Mouse (Mus musculus) lung, embryonic 16.5 days (tissue): ENCODE measurements around the gene P2ry6. TPM values are rescaled to one million over a fixed set of nuclear protein-coding genes. Genes with fewer than 3 reads are reported as not detected.

Source experiments
- ATAC-seq: fragments of 200-750 bp; cut with Nextera tagmentation; 2 replicates; pipeline ENCODE4 v1.8.0; 2017; ENCODE audit warnings: low read depth, mild to moderate bottlenecking, moderate library complexity
- H3K27ac ChIP-seq: fragments of 300-500 bp; sonication (generic); 2 replicates; pipeline ENCODE4 v1.5.1; 2014; ENCODE audit warnings: mild to moderate bottlenecking, control low read depth, low read length
- H3K27me3 ChIP-seq: fragments of 300-500 bp; sonication (generic); 2 replicates; pipeline ENCODE4 v1.6.1; 2014; ENCODE audit warnings: low read depth, low read length, mixed read lengths; ENCODE audit not compliant: control insufficient read depth, insufficient read depth
- H3K36me3 ChIP-seq: fragments of 300-500 bp; sonication (generic); 2 replicates; pipeline ENCODE4 v1.6.1; 2014; ENCODE audit warnings: low read length; ENCODE audit not compliant: control insufficient read depth, insufficient read depth
- H3K4me1 ChIP-seq: fragments of 300-500 bp; sonication (generic); replicated peaks from 2 replicates; pipeline ENCODE4 v1.6.1; 2014; ENCODE audit warnings: low read length, mixed read lengths; ENCODE audit not compliant: control insufficient read depth, insufficient read depth
- H3K4me2 ChIP-seq: fragments of 300-500 bp; sonication (generic); 2 replicates; pipeline ENCODE4 v1.6.1; 2014; ENCODE audit warnings: low read depth, low read length, control low read depth
- H3K4me3 ChIP-seq: fragments of 300-500 bp; sonication (generic); 2 replicates; pipeline ENCODE4 v1.5.1; 2014; ENCODE audit warnings: mild to moderate bottlenecking, low read length, control low read depth
- H3K9ac ChIP-seq: fragments of 300-500 bp; sonication (generic); 2 replicates; pipeline ENCODE4 v1.6.1; 2014; ENCODE audit warnings: low read length, control low read depth
- H3K9me3 ChIP-seq: fragments of 300-500 bp; sonication (generic); 2 replicates; pipeline ENCODE4 v1.6.1; 2016; ENCODE audit warnings: low read length; ENCODE audit not compliant: control insufficient read depth
- WGBS: fragments of 180-500 bp; shearing (Covaris S2); extraction: QIAGEN DNeasy Blood & Tissue Kit; methylation state at CpG from one replicate; pipeline ENCODE4 v1.1.7; 2014; 5-methylcytosine and 5-hydroxymethylcytosine counted together
- polyA plus RNA-seq: library from polyadenylated mRNA; unstranded; fragments of >200 nt; fragmentation: Nextera tagmentation; extraction: Ambion mirVana; gene quantifications from 2 replicates; pipeline ENCODE4 v1.2.1, GENCODE M21; 2015

The P2ry6 gene
- polyA plus RNA-seq, 1 experiment from 2014 or later, result 10.1 TPM

DNA sequence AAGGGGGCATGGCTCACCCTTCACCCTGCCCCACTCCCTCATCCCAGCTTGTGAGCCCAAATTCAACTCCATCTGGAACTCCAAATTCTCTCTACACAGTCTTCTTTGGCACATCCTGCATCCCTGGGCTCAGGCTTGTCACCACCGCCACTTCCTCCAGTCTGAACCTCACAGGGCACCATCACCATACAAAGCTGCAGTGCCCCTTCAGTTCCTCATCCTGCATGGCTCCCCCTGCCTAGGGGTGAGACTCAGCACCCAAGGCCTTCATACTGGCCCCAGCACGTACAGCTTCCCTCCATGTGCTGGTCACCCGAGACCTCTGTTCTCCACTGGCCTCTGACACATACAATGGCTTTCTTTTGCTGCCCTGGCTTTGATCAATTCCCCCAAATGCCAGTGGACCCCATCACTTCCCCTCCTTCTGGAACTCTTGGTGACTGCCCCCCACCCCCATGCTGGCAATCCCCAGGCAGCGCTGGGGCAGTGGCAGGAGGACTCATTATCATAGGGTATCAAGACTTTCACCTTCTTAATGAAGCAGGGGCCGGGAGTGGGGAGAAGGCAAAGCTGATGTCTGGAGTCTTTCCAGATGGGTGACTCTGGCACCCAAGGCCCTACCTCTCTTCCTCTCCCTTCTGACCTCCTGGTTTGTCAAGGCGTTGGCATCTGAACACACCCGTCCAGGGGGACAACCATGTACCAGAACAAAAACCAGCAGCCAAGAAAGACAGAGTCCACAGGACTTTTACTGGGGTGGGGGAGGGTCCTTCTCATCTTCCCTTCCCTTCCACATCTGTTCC is 55.2 kb downstream of the P2ry6 start:
- H3K4me1 ChIP-seq, result peaks cover 79% of the 10 kb centered on the region

DNA sequence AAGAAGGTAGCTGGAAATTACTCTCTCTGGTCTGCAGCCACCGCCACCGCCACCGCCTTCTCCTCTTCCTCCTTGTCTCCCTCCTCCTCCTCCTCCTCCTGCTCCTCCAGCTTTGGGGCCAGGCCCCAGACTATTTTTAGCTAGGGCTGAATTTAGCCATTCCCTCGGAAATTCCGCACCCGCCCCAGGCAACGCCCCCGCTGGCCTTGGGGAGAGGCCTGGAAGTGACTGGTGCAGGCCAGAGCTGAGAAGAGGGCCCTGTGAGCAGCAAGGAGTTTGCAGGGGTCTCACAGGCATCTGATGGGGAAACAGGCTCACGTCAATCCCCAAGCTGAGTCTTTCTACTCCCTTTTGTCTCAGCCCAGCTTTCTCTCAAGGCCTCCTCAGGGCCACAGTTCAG is 56.3 kb downstream of the P2ry6 start:
- H3K4me3 ChIP-seq, result no peak overlapping the region

More for the DNA sequence above, 55.2 kb downstream of the P2ry6 start:
- Histone ChIP-seq H3K9me3 (no peaks in the 10 kb centered on the region), H3K4me2 (peak overlapping the region; percentile 9; the same call in 1 of the 2 replicates), H3K36me3 (peaks cover 24% of the 10 kb centered on the region), H3K27ac (peak overlapping the region; percentile 91), H3K27me3 (no peaks in the 10 kb centered on the region), H3K9ac (0 out of 2 replicates have a peak overlapping the region, but pooled peaks have one; percentile 14), H3K4me3 (no peak overlapping the region)
- WGBS, result 30% methylated on average over 7 of the region's 7 CpGs
- ATAC-seq, result no peak

DNA sequence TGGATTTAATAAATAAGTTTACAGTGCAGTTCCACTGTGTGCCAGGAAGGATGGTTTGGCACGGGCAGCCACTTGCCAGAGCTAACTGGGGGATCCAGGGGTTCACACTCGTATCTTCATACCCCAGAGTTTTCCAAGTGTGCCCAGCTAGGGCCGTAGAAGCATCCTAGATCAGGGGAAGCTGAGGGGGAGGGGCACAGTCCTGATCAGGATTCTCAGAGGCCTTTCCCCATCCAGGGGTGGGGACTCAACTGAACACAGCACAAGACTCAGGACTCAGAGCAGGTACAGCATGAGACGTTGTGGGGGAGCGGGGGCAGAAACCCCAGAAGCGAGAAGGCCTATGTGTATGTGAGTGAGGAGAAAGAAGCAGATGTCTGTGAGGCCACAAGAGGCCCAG is 56.7 kb downstream of the P2ry6 start:
- H3K4me3 ChIP-seq, result no peak overlapping the region
- H3K36me3 ChIP-seq, result peaks cover 24% of the 10 kb centered on the region
- H3K9me3 ChIP-seq, result no peaks in the 10 kb centered on the region
- H3K9ac ChIP-seq, result peak overlapping the region; percentile 16
- 47% methylated on average over 6 of the region's 6 CpGs for WGBS
- peaks cover 72% of the 10 kb centered on the region for H3K4me1 ChIP-seq
- ATAC-seq, result peak; percentile 3; the same call in 1 of the 2 replicates
- peak overlapping the region; percentile 40; the same call in 1 of the 2 replicates for H3K4me2 ChIP-seq
- no peaks in the 10 kb centered on the region for H3K27me3 ChIP-seq
- peak overlapping the region; percentile 91 for H3K27ac ChIP-seq

More for the DNA sequence above, 56.3 kb downstream of the P2ry6 start:
- ATAC-seq, result peak; percentile 60
- Histone ChIP-seq H3K9me3 (no peaks in the 10 kb centered on the region), H3K4me2 (peak overlapping the region; percentile 40), H3K36me3 (peaks cover 24% of the 10 kb centered on the region), H3K27ac (peak overlapping the region; percentile 91), H3K4me1 (peaks cover 75% of the 10 kb centered on the region), H3K9ac (peak overlapping the region; percentile 16), H3K27me3 (no peaks in the 10 kb centered on the region)
- 14% methylated on average over 9 of the region's 9 CpGs for WGBS

DNA sequence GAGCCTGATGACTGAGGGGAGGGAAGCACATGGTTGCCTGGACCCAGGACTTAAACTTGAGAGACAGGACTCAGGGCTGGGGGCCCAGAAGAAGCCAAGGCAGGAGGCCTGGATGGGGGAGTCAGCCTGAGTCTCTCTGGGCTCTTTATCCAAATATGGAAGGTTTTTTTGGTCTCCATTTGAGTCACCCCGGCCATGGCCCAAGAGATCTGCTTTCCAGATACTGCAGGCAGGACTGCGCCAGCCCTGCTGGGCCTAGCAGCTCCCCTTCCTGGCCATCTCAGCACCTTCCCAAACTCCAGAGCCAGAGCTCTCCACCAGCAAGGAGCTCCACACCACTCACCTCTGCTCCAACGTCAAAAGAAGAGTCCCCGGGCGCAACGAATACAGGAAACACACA is 57.9 kb downstream of the P2ry6 start:
- no peaks in the 10 kb centered on the region for H3K27me3 ChIP-seq
- peaks cover 19% of the 10 kb centered on the region for H3K36me3 ChIP-seq
- H3K9ac ChIP-seq, result no peak overlapping the region
- no peak overlapping the region for H3K4me2 ChIP-seq
- WGBS, result 63% methylated on average over 6 of the region's 6 CpGs
- H3K27ac ChIP-seq, result no peak overlapping the region
- no peaks in the 10 kb centered on the region for H3K9me3 ChIP-seq
- no peak overlapping the region for H3K4me3 ChIP-seq
- peaks cover 74% of the 10 kb centered on the region for H3K4me1 ChIP-seq
- ATAC-seq, result no peak

DNA sequence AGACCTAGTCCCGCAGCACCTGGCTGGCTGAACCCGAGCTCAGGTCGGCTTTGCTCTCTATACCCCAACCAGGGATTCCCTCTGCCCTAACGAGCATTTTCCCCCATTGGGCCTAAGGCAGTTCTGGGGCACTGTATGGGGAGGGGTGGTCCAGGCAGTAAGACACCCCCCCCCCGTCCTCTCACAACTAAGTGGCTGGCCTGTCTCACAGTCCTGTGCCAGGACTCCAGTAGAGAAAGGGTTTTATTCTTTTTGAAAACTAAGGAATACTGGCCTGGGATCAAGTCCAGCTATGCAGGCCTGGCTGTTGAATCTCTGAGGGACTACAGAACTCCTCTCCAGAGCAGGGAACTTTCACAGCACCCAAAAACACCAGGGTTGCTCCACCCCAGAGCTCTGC is 59.2 kb downstream of the P2ry6 start:
- H3K4me2 ChIP-seq, result no peak overlapping the region
- no peak overlapping the region for H3K27ac ChIP-seq
- H3K27me3 ChIP-seq, result no peaks in the 10 kb centered on the region
- H3K4me3 ChIP-seq, result no peak overlapping the region
- H3K9me3 ChIP-seq, result no peaks in the 10 kb centered on the region
- 75% methylated on average over 5 of the region's 5 CpGs for WGBS
- peaks cover 75% of the 10 kb centered on the region for H3K4me1 ChIP-seq
- no peak for ATAC-seq
- H3K36me3 ChIP-seq, result peaks cover 12% of the 10 kb centered on the region
- H3K9ac ChIP-seq, result 0 out of 2 replicates have a peak overlapping the region, but pooled peaks have one; percentile 21

DNA sequence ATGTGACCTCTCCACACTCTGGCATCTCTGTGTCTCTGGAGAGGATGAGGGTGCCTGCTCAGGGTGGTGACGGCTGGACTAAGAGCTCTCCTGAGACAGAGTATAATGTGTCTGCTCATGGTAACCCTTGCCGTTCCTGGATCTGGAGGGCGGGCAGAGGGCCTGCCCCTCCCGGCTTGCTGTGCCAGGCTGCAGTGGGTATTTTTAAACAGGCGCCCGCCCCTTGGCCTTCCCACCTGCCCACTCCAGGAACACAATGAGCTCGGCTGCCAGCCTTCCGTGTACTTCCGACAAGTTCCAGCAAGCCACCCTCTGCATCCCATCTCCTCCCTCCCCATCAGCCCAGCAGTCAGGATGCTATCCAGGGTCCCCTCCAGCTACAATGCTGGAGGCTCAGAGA is 62.7 kb downstream of the P2ry6 start:
- ATAC-seq, result peak; percentile 23
- Histone ChIP-seq H3K36me3 (peaks cover 14% of the 10 kb centered on the region), H3K4me3 (no peak overlapping the region), H3K27ac (peak overlapping the region; percentile 72), H3K27me3 (no peaks in the 10 kb centered on the region), H3K9me3 (no peaks in the 10 kb centered on the region), H3K4me1 (peaks cover 65% of the 10 kb centered on the region), H3K9ac (0 out of 2 replicates have a peak overlapping the region, but pooled peaks have one; percentile 12), H3K4me2 (peak overlapping the region; percentile 31; the same call in 1 of the 2 replicates)
- WGBS, result 28% methylated on average over 9 of the region's 9 CpGs

DNA sequence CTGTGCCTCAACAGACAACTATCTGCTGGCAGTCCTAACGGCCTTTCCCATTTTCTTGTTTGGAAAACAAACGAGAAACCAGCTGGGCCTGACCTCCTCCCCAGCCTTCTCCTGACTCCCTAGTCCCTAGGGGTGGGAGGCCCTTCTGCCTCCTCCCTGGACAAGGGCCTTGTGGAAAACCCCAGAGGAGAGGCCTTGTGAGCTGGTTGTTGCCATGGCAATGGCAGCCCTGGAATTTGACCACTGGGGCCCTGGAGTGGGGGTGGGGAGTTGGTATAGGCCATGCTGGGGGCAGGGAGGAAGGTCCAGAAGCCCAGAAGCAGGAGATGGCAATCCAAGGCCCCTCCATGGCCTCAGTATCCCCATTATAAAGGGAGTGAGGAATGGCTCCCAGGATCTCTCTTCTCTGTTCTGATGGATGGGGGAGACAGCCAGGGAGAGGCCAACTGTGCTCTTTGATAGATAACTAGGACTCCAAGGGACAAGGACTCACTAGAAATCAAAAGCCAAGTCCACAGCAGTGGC is 63.1 kb downstream of the P2ry6 start:
- H3K27ac ChIP-seq, result peak overlapping the region; percentile 72
- peaks cover 9% of the 10 kb centered on the region for H3K36me3 ChIP-seq
- no peaks in the 10 kb centered on the region for H3K27me3 ChIP-seq
- no peaks in the 10 kb centered on the region for H3K9me3 ChIP-seq
- peaks cover 65% of the 10 kb centered on the region for H3K4me1 ChIP-seq
- peak; percentile 39 for ATAC-seq
- no peak overlapping the region for H3K4me3 ChIP-seq
- H3K4me2 ChIP-seq, result peak overlapping the region; percentile 31
- WGBS, result 7% methylated on average over 2 of the region's 2 CpGs
- H3K9ac ChIP-seq, result 0 out of 2 replicates have a peak overlapping the region, but pooled peaks have one; percentile 12

DNA sequence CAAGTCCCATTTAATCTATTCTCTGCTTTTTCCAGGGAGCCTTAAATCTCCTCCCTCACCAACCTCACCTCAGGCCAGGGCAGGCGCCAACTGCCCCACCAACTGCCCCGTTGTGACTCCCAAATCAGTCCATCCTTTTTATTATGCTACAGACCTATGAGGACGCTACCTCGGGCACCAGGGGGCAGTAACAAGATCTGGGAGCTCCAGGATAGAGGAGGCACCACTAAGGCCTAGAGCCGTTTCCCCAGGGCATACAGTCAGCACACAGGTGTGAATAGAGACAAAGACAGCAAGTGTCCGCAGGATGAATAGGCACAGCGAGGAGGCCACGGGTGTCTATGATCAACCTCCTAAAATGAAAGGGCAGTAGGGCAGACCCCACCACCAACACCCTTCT is 65.9 kb downstream of the P2ry6 start:
- Histone ChIP-seq H3K4me2 (no peak overlapping the region), H3K36me3 (peaks cover 4% of the 10 kb centered on the region; the same call in 1 of the 2 replicates), H3K9ac (no peak overlapping the region), H3K4me1 (peaks cover 73% of the 10 kb centered on the region), H3K27me3 (no peaks in the 10 kb centered on the region), H3K9me3 (no peaks in the 10 kb centered on the region), H3K27ac (peak overlapping the region; percentile 84), H3K4me3 (no peak overlapping the region)
- 42% methylated on average over 8 of the region's 8 CpGs for WGBS
- ATAC-seq, result no peak

DNA sequence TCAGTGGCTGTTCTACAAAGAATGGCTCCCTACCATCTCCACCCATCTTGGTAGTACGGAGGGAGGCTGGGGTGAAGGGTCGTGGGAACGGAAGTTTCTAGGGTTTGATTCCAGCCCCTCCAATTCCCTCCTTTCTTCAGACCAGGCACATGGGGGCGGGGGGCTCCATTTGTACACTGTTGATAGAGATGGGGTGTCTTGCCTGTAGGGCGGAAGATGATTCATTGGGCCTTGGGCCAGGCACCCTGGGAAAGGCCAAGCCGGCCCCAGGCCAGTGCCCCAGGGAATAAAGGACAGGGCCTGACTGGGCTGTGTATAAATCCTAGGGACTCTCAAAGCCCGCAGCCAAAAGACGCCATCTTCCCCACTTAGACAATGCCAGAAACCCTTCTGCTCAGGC is 66.4 kb downstream of the P2ry6 start:
- Histone ChIP-seq H3K4me1 (peaks cover 71% of the 10 kb centered on the region), H3K36me3 (peaks cover 4% of the 10 kb centered on the region; the same call in 1 of the 2 replicates), H3K4me3 (no peak overlapping the region), H3K27me3 (no peaks in the 10 kb centered on the region), H3K9ac (peak overlapping the region; percentile 41; the same call in 1 of the 2 replicates), H3K4me2 (peak overlapping the region; percentile 43), H3K27ac (peak overlapping the region; percentile 84), H3K9me3 (no peaks in the 10 kb centered on the region)
- peak; percentile 26 for ATAC-seq
- WGBS, result 44% methylated on average over 8 of the region's 8 CpGs
